Mouse (Mus musculus) forebrain, postnatal 0 days (tissue): ENCODE measurements at regions not wholly inside any gene's neighbourhood (a gene's known extent, or its start where the extent isn't known, plus 50 kb on each side); places are given as distances from the start of the nearest gene placed in this dataset.

Source experiments
- ATAC-seq: fragments of 200-750 bp; cut with Nextera tagmentation; 2 replicates; pipeline ENCODE4 v1.8.0; 2017; ENCODE audit warnings: mild to moderate bottlenecking, moderate library complexity
- DNase-seq: peaks from one replicate; pipeline ENCODE4 v3.0.0-alpha.2; 2015
- H3K27ac ChIP-seq: fragments of 300-500 bp; sonication (generic); 2 replicates; pipeline ENCODE4 v1.5.1; 2014; ENCODE audit warnings: low read depth, mild to moderate bottlenecking, antibody characterized with exemption, low read length, moderate library complexity, mixed read lengths
- H3K27me3 ChIP-seq: fragments of 300-500 bp; sonication (generic); 2 replicates; pipeline ENCODE4 v1.6.1; 2014; ENCODE audit warnings: mild to moderate bottlenecking, low read length, mixed read lengths; ENCODE audit not compliant: insufficient read depth
- H3K36me3 ChIP-seq: fragments of 300-500 bp; sonication (generic); 2 replicates; pipeline ENCODE4 v1.6.1; 2014; ENCODE audit warnings: mild to moderate bottlenecking, moderate library complexity; ENCODE audit not compliant: insufficient read depth
- H3K4me1 ChIP-seq: fragments of 300-500 bp; sonication (generic); 2 replicates; pipeline ENCODE4 v1.6.1; 2014; ENCODE audit warnings: antibody characterized with exemption; ENCODE audit not compliant: insufficient read depth
- H3K4me2 ChIP-seq: fragments of 300-500 bp; sonication (generic); 2 replicates; pipeline ENCODE4 v1.6.1; 2014; ENCODE audit warnings: low read depth, mild to moderate bottlenecking, moderate library complexity
- H3K4me3 ChIP-seq: fragments of 300-500 bp; sonication (generic); 2 replicates; pipeline ENCODE4 v1.5.1; 2014; ENCODE audit warnings: low read depth, low read length, mixed read lengths
- H3K9ac ChIP-seq: fragments of 300-500 bp; sonication (generic); 2 replicates; pipeline ENCODE4 v1.6.1; 2014; ENCODE audit warnings: mild to moderate bottlenecking
- H3K9me3 ChIP-seq: fragments of 300-500 bp; sonication (generic); 2 replicates; pipeline ENCODE4 v1.6.1; 2016; ENCODE audit warnings: low read length
- CTCF ChIP-seq: sonication (generic); IDR thresholded peaks from 2 replicates; pipeline ENCODE4 v1.5.1; 2016; ENCODE audit warnings: antibody characterized with exemption, control low read depth, low read depth
- WGBS: fragments of 180-500 bp; shearing (Covaris S2); extraction: QIAGEN DNeasy Blood & Tissue Kit; methylation state at CpG from one replicate; pipeline ENCODE4 v1.1.7; 2014; 5-methylcytosine and 5-hydroxymethylcytosine counted together

DNA sequence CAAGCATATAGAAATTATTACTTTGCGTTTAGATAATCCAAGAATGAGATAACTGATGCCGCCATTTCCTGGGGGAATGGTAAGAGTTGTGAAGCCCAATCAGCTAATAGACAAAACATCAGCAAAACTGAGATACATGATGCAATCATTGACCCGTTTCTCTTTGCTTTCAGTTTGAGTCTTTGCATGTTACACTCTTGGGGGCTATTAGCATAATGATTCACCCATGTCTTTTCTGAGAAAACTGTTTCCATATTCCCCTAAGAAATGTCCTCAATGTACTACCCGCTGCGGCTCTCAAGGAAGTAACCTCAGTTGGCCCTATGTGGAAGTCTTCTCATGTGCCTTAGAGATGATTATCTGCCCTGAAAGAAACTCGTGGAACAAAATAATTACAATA lies 512.0 kb downstream of the Prdm13 start:
- Histone ChIP-seq H3K9me3 (no peaks in the 10 kb centered on the region), H3K27ac (no peak overlapping the region), H3K4me3 (no peak overlapping the region), H3K9ac (no peak overlapping the region), H3K27me3 (no peaks in the 10 kb centered on the region), H3K36me3 (no peaks in the 10 kb centered on the region), H3K4me1 (no peaks in the 10 kb centered on the region), H3K4me2 (no peak overlapping the region)
- no peak for DNase-seq
- TF ChIP-seq CTCF = no peak
- 79% methylated on average over 6 of the region's 6 CpGs for WGBS
- ATAC-seq = no peak

GRCm38 (mm10) chr4:21173019-21173418 lies 512.7 kb downstream of the Prdm13 start:
- H3K27ac ChIP-seq = no peak overlapping the region
- no peak overlapping the region for H3K4me3 ChIP-seq
- DNase-seq (peak; percentile 9), ATAC-seq (0 out of 2 replicates have a peak, but pooled peaks have one; percentile 45)
- H3K9me3 ChIP-seq = no peaks in the 10 kb centered on the region
- no peak overlapping the region for H3K9ac ChIP-seq
- H3K4me1 ChIP-seq = no peaks in the 10 kb centered on the region
- H3K27me3 ChIP-seq = no peaks in the 10 kb centered on the region
- no peak overlapping the region for H3K4me2 ChIP-seq
- TF ChIP-seq CTCF = no peak
- 82% methylated on average over 1 of the region's 1 CpGs for WGBS
- no peaks in the 10 kb centered on the region for H3K36me3 ChIP-seq

DNA sequence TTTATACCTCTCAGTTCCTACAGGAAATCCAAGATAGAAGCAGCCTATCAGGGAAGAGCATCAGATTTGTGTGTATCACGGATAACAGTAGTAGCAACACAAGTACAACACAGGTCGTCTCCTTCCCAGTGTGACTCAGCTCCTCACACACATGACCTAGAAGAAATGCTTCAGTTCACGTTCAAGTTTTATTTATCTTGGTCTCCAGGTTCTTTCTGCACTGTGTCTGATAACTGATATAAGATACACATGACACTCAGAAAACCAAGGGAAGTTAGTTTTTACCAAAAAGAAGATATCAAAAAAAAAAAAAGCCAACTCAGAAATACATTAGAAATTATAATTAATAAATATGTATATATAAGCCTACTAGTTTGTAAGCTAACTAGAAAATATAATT lies 515.0 kb downstream of the Prdm13 start:
- H3K4me1 ChIP-seq = no peaks in the 10 kb centered on the region

GRCm38 (mm10) chr4:21162124-21162523 lies 523.6 kb downstream of the Prdm13 start:
- no peaks in the 10 kb centered on the region for H3K4me1 ChIP-seq
- no peaks in the 10 kb centered on the region for H3K36me3 ChIP-seq
- H3K27me3 ChIP-seq = no peaks in the 10 kb centered on the region
- no peaks in the 10 kb centered on the region for H3K9me3 ChIP-seq
- TF ChIP-seq CTCF = no peak
- ATAC-seq = no peak
- no peak overlapping the region for H3K9ac ChIP-seq
- DNase-seq = no peak
- H3K4me2 ChIP-seq = no peak overlapping the region
- no peak overlapping the region for H3K4me3 ChIP-seq
- H3K27ac ChIP-seq = no peak overlapping the region

More for the DNA sequence above, 515.0 kb downstream of the Prdm13 start:
- no peak overlapping the region for H3K4me2 ChIP-seq
- H3K9me3 ChIP-seq = no peaks in the 10 kb centered on the region
- no peaks in the 10 kb centered on the region for H3K36me3 ChIP-seq
- no peak overlapping the region for H3K27ac ChIP-seq
- no peak for ATAC-seq
- H3K9ac ChIP-seq = no peak overlapping the region
- H3K4me3 ChIP-seq = no peak overlapping the region
- DNase-seq = no peak
- no peaks in the 10 kb centered on the region for H3K27me3 ChIP-seq
- WGBS = 85% methylated on average over 3 of the region's 3 CpGs
- no peak for TF ChIP-seq CTCF

- Histone ChIP-seq H3K4me3 (no peak overlapping the region), H3K4me1 (no peaks in the 10 kb centered on the region), H3K9ac (no peak overlapping the region), H3K36me3 (no peaks in the 10 kb centered on the region), H3K9me3 (no peaks in the 10 kb centered on the region), H3K27ac (no peak overlapping the region), H3K27me3 (no peaks in the 10 kb centered on the region), H3K4me2 (no peak overlapping the region)
- no peak for TF ChIP-seq CTCF
- ATAC-seq (no peak), DNase-seq (no peak)
- 91% methylated on average over 1 of the region's 1 CpGs for WGBS
These were observed 559.9 kb downstream of the Prdm13 start for GRCm38 (mm10) chr4:21125892-21126291.

DNA sequence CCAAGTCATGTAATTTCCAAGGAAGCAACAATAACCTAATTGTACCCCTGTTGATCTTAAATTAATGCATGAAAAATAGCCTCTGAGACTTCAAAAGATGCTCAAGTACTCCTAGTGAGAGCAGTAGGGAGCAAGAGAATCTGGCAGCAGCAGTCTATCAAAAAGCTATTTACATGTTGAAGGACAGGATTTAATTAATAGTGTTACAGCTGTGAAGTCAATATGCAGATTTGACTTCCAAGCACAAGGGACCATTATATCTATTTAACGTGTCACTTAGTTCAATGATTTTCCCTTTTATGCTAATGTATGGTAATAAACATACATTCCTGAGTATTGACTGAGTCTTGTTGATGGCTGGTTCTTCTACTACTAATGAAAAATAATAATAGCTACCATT lies 590.0 kb downstream of the Prdm13 start:
- ATAC-seq = peak; percentile 72; the same call in 1 of the 2 replicates
- Histone ChIP-seq H3K36me3 (no peaks in the 10 kb centered on the region), H3K4me3 (no peak overlapping the region), H3K27ac (no peak overlapping the region), H3K4me1 (no peaks in the 10 kb centered on the region), H3K9ac (no peak overlapping the region), H3K9me3 (no peaks in the 10 kb centered on the region), H3K27me3 (no peaks in the 10 kb centered on the region), H3K4me2 (no peak overlapping the region)
- no peak for TF ChIP-seq CTCF
- DNase-seq = peak; percentile 8
- 28% methylated on average over 1 of the region's 1 CpGs for WGBS

GRCm38 (mm10) chr4:21070198-21070785 lies 615.5 kb downstream of the Prdm13 start:
- no peak overlapping the region for H3K27ac ChIP-seq
- H3K4me1 ChIP-seq = no peaks in the 10 kb centered on the region
- ATAC-seq = no peak
- no peaks in the 10 kb centered on the region for H3K9me3 ChIP-seq
- no peak overlapping the region for H3K4me3 ChIP-seq
- no peaks in the 10 kb centered on the region for H3K36me3 ChIP-seq
- TF ChIP-seq CTCF = no peak
- DNase-seq = no peak
- H3K9ac ChIP-seq = no peak overlapping the region
- 98% methylated on average over 3 of the region's 3 CpGs for WGBS
- H3K4me2 ChIP-seq = no peak overlapping the region
- H3K27me3 ChIP-seq = no peaks in the 10 kb centered on the region
